Mouse (Mus musculus) adrenal gland, postnatal 14 days (tissue): Measurements from ENCODE around the gene Loxl3. TPM values are rescaled to one million over a fixed set of nuclear protein-coding genes. Genes with fewer than 3 reads are reported as not detected.

ENCODE experiments used
- DNase-seq: peaks from one replicate; pipeline ENCODE4 v3.0.0; 2021; ENCODE audit warnings: mixed read lengths
- long read RNA-seq, 2 experiments: library from polyadenylated mRNA; stranded (forward); transcript quantifications; one replicate each; pipeline ENCODE4 v2.0.0; 2021
- total RNA-seq: library from RNA; stranded (reverse); gene quantifications from 2 replicates; pipeline ENCODE4 v1.2.3, GENCODE M21; 2021

The Loxl3 gene
- total RNA-seq, result 2.8 and 4.1 TPM in 2 replicates
- long read RNA-seq, experiment 1, full-length matches to known transcripts, result 4 of 6 reads
- long read RNA-seq, experiment 1, partial matches to known transcripts, result 0 of 6 reads
- long read RNA-seq, experiment 1, other reads (novel, unspliced or antisense), result 2 of 6 reads
- long read RNA-seq, experiment 2, partial matches to known transcripts, result 1 of 3 reads
- long read RNA-seq, experiment 2, other reads (novel, unspliced or antisense), result 2 of 3 reads

- DNase-seq, result peak; percentile 81
Observed at GRCm38 (mm10) chr6:83033249-83034185, at the start of gene Loxl3, which contains the start of gene Dok1. Gene Loxl3 (plus strand): TSS chr6:83034173. Gene Dok1 (minus strand): TSS chr6:83033471.

GRCm38 (mm10) chr6:82987411-82987971 is 46.5 kb upstream of the Loxl3 start:
- no peak for DNase-seq

GRCm38 (mm10) chr6:82993696-82994095 is 40.3 kb upstream of the Loxl3 start:
- no peak for DNase-seq

- DNase-seq, result no peak
Observed at GRCm38 (mm10) chr6:82994372-82994771, 39.6 kb upstream of the Loxl3 start.

- DNase-seq, result peak; percentile 94
Observed at GRCm38 (mm10) chr6:82996740-82997315, 37.1 kb upstream of the Loxl3 start.

- DNase-seq, result peak; percentile 36
Observed at GRCm38 (mm10) chr6:82997511-82998102, 36.4 kb upstream of the Loxl3 start.

GRCm38 (mm10) chr6:82998326-82998725 is 35.6 kb upstream of the Loxl3 start:
- no peak for DNase-seq

GRCm38 (mm10) chr6:82999986-83000385 is 34.0 kb upstream of the Loxl3 start:
- no peak for DNase-seq

GRCm38 (mm10) chr6:83003082-83003481 is 30.9 kb upstream of the Loxl3 start:
- DNase-seq, result no peak

GRCm38 (mm10) chr6:83003850-83004249 is 30.1 kb upstream of the Loxl3 start:
- DNase-seq, result no peak

- no peak for DNase-seq
Observed at GRCm38 (mm10) chr6:83004309-83004708, 29.7 kb upstream of the Loxl3 start.

- DNase-seq, result peak; percentile 24
Observed at GRCm38 (mm10) chr6:83004872-83005271, 29.1 kb upstream of the Loxl3 start.

GRCm38 (mm10) chr6:83005444-83006011 is 28.4 kb upstream of the Loxl3 start:
- DNase-seq, result no peak

GRCm38 (mm10) chr6:83006114-83006513 is 27.9 kb upstream of the Loxl3 start:
- DNase-seq, result no peak

GRCm38 (mm10) chr6:83008659-83009058 is 25.3 kb upstream of the Loxl3 start:
- DNase-seq, result no peak

GRCm38 (mm10) chr6:83010010-83010409 is 24.0 kb upstream of the Loxl3 start:
- no peak for DNase-seq

GRCm38 (mm10) chr6:83011255-83011654 is 22.7 kb upstream of the Loxl3 start:
- no peak for DNase-seq

GRCm38 (mm10) chr6:83011756-83012155 is 22.2 kb upstream of the Loxl3 start:
- no peak for DNase-seq

- peak; percentile 46 for DNase-seq
Observed at GRCm38 (mm10) chr6:83013444-83013843, 20.5 kb upstream of the Loxl3 start.

- DNase-seq, result peak; percentile 40
Observed at GRCm38 (mm10) chr6:83014482-83015466, 19.2 kb upstream of the Loxl3 start.

- no peak for DNase-seq
Observed at GRCm38 (mm10) chr6:83015749-83016148, 18.2 kb upstream of the Loxl3 start.
